Mouse (Mus musculus): ENCODE results near the gene Ltb4r2.

DNA sequence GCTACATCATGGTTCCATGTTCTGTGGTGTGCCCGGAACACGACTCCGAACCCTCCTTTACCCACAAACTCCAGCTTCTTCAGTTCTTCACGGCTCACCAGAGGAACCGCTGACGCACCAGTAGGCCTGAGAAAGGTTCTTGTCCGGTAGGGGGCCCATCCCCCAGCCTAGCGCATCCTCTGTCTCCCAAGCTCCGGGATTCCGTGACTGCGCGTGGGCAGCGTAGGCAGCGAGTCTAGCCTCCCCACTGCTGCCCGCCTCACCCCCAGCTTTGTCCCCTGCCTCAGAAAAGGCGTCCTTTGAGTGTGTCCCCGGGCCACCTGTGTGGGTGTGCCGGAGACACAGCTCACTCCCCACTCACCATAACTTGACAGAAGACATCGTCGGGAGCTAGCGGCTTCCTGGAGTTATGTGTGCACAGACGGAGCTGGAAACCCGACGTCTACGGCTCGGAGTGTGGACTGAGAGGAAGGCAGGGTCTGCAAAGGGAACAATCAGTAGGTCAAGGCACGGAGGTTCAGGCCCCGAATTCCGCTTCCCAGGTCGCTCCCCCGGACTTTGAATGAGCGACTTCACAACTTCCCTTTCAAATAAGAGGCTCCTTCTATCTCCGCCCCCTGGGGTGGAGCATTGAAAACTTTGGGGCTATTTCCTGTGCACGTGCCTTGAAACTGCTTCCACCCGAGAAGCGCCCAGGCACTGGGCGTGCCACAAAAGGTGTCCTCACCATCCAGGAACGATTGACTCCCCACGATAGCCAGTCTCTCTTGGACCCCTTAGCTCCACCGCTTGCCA is 27.2 kb downstream of the Ltb4r2 start, which contains the start of gene Ripk3:
- TF ChIP-seq CTCF (conservative IDR thresholded peaks at IDR 0.05; ENCODE audit: low read length), result 0 out of 2 replicates have a peak, but pooled peaks have one; percentile 14
- no peak for TF ChIP-seq POU5F1 (IDR thresholded peaks at IDR 0.05; ENCODE audit: borderline replicate concordance, low read length)
- 0 out of 2 replicates have a peak, but pooled peaks have one; percentile 33 for TF ChIP-seq NANOG (IDR thresholded peaks at IDR 0.05; ENCODE audit: borderline replicate concordance, low read length)
